Mouse (Mus musculus) spleen, postnatal 14 days (tissue): ENCODE data around the gene Adgrg6.

Experiments used
- DNase-seq, 2 experiments: peaks; one replicate each; pipeline ENCODE4 v3.0.0; 2021 to 2022; ENCODE audit warnings: low spot score in 2 of 2

Gene Adgrg6

GRCm38 (mm10) chr10:14544941-14545717, at the start of gene Adgrg6:
Gene Adgrg6 (minus strand): TSS chr10:14545659.
- peak; percentile 7 to 12 for DNase-seq

GRCm38 (mm10) chr10:14592215-14592614, 46.8 kb upstream of the Adgrg6 start:
- no peak for DNase-seq

- DNase-seq: no peak
Measured at GRCm38 (mm10) chr10:14590816-14591215, 45.4 kb upstream of the Adgrg6 start.

- DNase-seq: no peak
Measured at GRCm38 (mm10) chr10:14589667-14590066, 44.2 kb upstream of the Adgrg6 start.

GRCm38 (mm10) chr10:14583496-14583895, 38.0 kb upstream of the Adgrg6 start:
- DNase-seq: no peak

GRCm38 (mm10) chr10:14574255-14574654, 28.8 kb upstream of the Adgrg6 start:
- no peak for DNase-seq

- DNase-seq: no peak
Measured at GRCm38 (mm10) chr10:14571143-14571542, 25.7 kb upstream of the Adgrg6 start.

- DNase-seq: no peak
Measured at GRCm38 (mm10) chr10:14570616-14571015, 25.2 kb upstream of the Adgrg6 start.

GRCm38 (mm10) chr10:14546111-14546551, 672 bp upstream of the Adgrg6 start:
- DNase-seq: no peak

- no peak for DNase-seq
Measured at GRCm38 (mm10) chr10:14544608-14544940, 885 bp downstream of the Adgrg6 start.

GRCm38 (mm10) chr10:14543511-14544067, 1.9 kb downstream of the Adgrg6 start:
- no peak for DNase-seq

- DNase-seq: no peak
Measured at GRCm38 (mm10) chr10:14537102-14537501, 8.4 kb downstream of the Adgrg6 start.

GRCm38 (mm10) chr10:14531090-14531489, 14.4 kb downstream of the Adgrg6 start:
- no peak for DNase-seq

GRCm38 (mm10) chr10:14530670-14531069, 14.8 kb downstream of the Adgrg6 start:
- no peak for DNase-seq

GRCm38 (mm10) chr10:14527765-14528164, 17.7 kb downstream of the Adgrg6 start:
- no peak for DNase-seq

GRCm38 (mm10) chr10:14522729-14523128, 22.7 kb downstream of the Adgrg6 start:
- DNase-seq: no peak

GRCm38 (mm10) chr10:14520912-14521675, 24.4 kb downstream of the Adgrg6 start:
- DNase-seq: no peak

GRCm38 (mm10) chr10:14517909-14518308, 27.6 kb downstream of the Adgrg6 start:
- DNase-seq: no peak

- no peak for DNase-seq
Measured at GRCm38 (mm10) chr10:14511904-14512663, 33.4 kb downstream of the Adgrg6 start.

- no peak for DNase-seq
Measured at GRCm38 (mm10) chr10:14511157-14511556, 34.3 kb downstream of the Adgrg6 start.

GRCm38 (mm10) chr10:14495658-14496057, 49.8 kb downstream of the Adgrg6 start:
- no peak for DNase-seq

- no peak for DNase-seq
Measured at GRCm38 (mm10) chr10:14495204-14495603, 50.3 kb downstream of the Adgrg6 start.
